Mouse (Mus musculus) small intestine, adult 2 months (tissue): ENCODE data around the gene Pnliprp2. TPM values are rescaled to one million over a fixed set of nuclear protein-coding genes. Genes with fewer than 3 reads are reported as not detected.
A peak's percentile ranks its signal among the peaks of the same experiment; 100 is the strongest.

ENCODE experiments used
- H3K27ac ChIP-seq: fragments of 200-500 bp; 2 replicates; pipeline ENCODE4 v1.5.1; 2012; ENCODE audit warnings: low read depth, low read length, control low read depth, inconsistent platforms; ENCODE audit not compliant: insufficient read depth
- H3K27me3 ChIP-seq: fragments of 200-500 bp; 2 replicates; pipeline ENCODE4 v1.6.1; 2012; ENCODE audit warnings: mild to moderate bottlenecking, moderate library complexity, low read length, inconsistent platforms; ENCODE audit not compliant: control insufficient read depth, insufficient read depth
- H3K36me3 ChIP-seq: fragments of 200-500 bp; 2 replicates; pipeline ENCODE4 v1.6.1; 2012; ENCODE audit warnings: mild to moderate bottlenecking, low read length, control low read depth, inconsistent platforms; ENCODE audit not compliant: control insufficient read depth, insufficient read depth
- H3K4me1 ChIP-seq: fragments of 200-500 bp; 2 replicates; pipeline ENCODE4 v1.6.1; 2012; ENCODE audit warnings: low read length, inconsistent platforms, mixed read lengths; ENCODE audit not compliant: control insufficient read depth, insufficient read depth, insufficient read length
- H3K4me3 ChIP-seq: fragments of 200-500 bp; 2 replicates; pipeline ENCODE4 v1.5.1; 2012; ENCODE audit warnings: low read depth, mild to moderate bottlenecking, control low read depth, inconsistent platforms, low read length, moderate library complexity
- CTCF ChIP-seq: fragments of 200-500 bp; IDR thresholded peaks from 2 replicates; pipeline ENCODE4 v1.5.1; 2012; ENCODE audit warnings: low read depth, mild to moderate bottlenecking, control low read depth, inconsistent platforms, low read length, moderate library complexity, mixed read lengths; ENCODE audit not compliant: insufficient replicate concordance, insufficient read length; ENCODE audit errors: extremely low read depth
- POLR2A ChIP-seq: fragments of 200-500 bp; IDR thresholded peaks from 2 replicates; pipeline ENCODE4 v1.6.1; 2012; ENCODE audit warnings: low read depth, mild to moderate bottlenecking, control low read depth, inconsistent platforms, low read length, moderate library complexity
- WGBS: fragments of 180-500 bp; shearing (Covaris S2); methylation state at CpG from one replicate; pipeline ENCODE4 v1.1.7; 2018; 5-methylcytosine and 5-hydroxymethylcytosine counted together
- polyA plus RNA-seq: library from polyadenylated mRNA; depleted of rRNA; stranded (reverse); fragments of >200 nt; gene quantifications from 2 replicates; pipeline ENCODE4 v1.2.3, GENCODE M21; 2012; rRNA removed

Gene Pnliprp2
- polyA plus RNA-seq = 81.3 and 223 TPM in 2 replicates

- no peaks in the 10 kb centered on the region for H3K36me3 ChIP-seq
- TF ChIP-seq CTCF (no peak), POLR2A (no peak)
- peaks cover 13% of the 10 kb centered on the region; the same call in 1 of the 2 replicates for H3K4me1 ChIP-seq
- peak within 1 kb of the TSS; percentile 50 for H3K4me3 ChIP-seq
- H3K27me3 ChIP-seq = no peaks in the 10 kb centered on the region
- H3K27ac ChIP-seq = peak within 1 kb of the TSS; percentile 96
- WGBS = 17% methylated on average over 9 of the region's 9 CpGs
Measured at GRCm38 (mm10) chr19:58759423-58759822, at the start of gene Pnliprp2. Pnliprp2 (plus strand) TSS chr19:58759719.

DNA sequence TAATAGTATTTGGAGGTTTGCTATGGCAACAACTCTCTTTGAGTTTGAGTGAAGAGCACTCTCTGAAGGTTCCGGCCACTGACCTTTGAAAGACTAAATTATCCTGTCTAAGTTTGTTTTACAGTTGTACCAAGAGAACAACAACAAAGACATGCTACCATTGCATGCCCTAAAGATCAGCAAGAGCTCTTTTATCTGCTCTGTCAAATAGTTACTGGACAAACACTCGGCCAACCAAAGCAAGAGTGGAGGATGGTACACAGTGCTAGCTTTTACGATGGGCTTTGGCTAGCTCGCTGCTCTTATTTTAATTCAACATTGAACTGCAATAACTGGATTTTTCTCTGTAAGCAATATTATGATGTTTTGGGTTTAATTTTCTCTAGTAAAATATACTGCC, 41.6 kb upstream of the Pnliprp2 start:
- Histone ChIP-seq H3K27me3 (no peaks in the 10 kb centered on the region), H3K4me1 (no peaks in the 10 kb centered on the region), H3K36me3 (no peaks in the 10 kb centered on the region), H3K4me3 (no peak overlapping the region), H3K27ac (no peak overlapping the region)
- WGBS = 88% methylated on average over 4 of the region's 4 CpGs
- TF ChIP-seq POLR2A (no peak), CTCF (no peak)

DNA sequence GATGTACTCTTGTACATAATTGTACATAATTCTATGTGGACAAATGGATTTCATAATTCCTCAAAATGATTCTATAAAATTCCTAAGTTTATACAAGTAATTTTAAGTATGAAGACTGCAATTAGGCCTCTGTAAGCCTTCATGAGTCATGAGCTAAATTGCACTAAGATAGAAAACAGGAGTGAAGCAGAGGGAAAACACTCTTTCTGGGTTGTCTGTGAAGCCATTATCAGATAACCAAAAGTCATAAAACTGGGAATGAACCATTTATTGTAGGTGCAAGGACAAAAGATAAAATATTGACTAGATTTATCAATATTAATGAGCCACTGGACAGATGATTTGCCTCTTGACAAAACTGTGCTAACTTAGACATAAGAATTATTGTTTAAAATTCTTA, 39.1 kb upstream of the Pnliprp2 start:
- H3K27me3 ChIP-seq = no peaks in the 10 kb centered on the region
- no peak for TF ChIP-seq CTCF
- TF ChIP-seq POLR2A = no peak
- H3K27ac ChIP-seq = no peak overlapping the region
- H3K4me1 ChIP-seq = no peaks in the 10 kb centered on the region
- H3K4me3 ChIP-seq = no peak overlapping the region
- H3K36me3 ChIP-seq = no peaks in the 10 kb centered on the region

DNA sequence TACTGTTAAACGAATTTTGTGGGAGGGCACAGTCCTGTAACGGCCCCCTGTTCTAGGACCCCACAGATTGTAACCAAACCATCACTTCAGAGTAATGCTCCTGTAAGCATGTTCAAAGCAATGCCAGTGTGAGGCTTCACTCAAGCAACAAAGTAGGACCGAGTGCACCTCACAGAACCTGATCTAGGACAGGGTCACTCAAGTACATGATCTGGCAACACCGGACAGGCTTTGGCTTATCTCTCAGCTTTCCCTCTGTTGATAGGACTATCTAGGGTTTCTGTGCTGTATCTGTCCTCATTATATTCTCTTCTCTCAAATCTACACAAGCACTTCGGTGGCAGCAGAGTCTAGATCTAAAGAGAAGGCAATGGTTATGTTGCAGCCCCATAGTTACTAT, 33.0 kb upstream of the Pnliprp2 start:
- Histone ChIP-seq H3K4me1 (peaks cover 12% of the 10 kb centered on the region), H3K27me3 (no peaks in the 10 kb centered on the region), H3K36me3 (no peaks in the 10 kb centered on the region), H3K27ac (no peak overlapping the region), H3K4me3 (no peak overlapping the region)
- whole genome bisulfite sequencing = 49% methylated on average over 5 of the region's 5 CpGs
- TF ChIP-seq POLR2A (no peak), CTCF (no peak)

DNA sequence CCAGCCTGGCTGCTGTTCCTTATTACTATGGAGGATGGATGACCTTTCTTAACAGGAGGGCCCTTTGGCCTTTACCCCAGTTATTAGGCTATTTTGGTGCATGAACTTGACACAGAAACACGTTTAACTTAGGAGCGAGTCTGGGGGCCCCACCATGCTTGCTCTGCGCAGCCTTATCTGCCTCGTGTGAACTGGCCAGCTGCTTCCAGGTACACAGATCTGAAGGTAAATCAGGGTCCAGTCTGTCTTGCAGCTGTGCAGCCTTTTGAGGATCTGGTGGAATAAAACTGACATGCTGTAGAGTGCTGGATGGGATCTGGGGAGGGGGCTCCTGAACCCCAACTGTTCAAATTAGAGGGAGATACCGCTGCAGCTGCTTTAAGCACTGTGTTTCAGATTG, 31.8 kb upstream of the Pnliprp2 start:
- WGBS = 40% methylated on average over 5 of the region's 5 CpGs
- Histone ChIP-seq H3K27me3 (no peaks in the 10 kb centered on the region), H3K27ac (no peak overlapping the region), H3K36me3 (no peaks in the 10 kb centered on the region), H3K4me3 (no peak overlapping the region), H3K4me1 (peaks cover 12% of the 10 kb centered on the region)
- TF ChIP-seq CTCF (no peak), POLR2A (no peak)

GRCm38 (mm10) chr19:58728445-58729031, 31.0 kb upstream of the Pnliprp2 start, which contains the start of gene Pnliprp1:
Pnliprp1 (plus strand) TSS chr19:58728887.
- H3K27me3 ChIP-seq = no peaks in the 10 kb centered on the region
- H3K4me3 ChIP-seq = no peak within 1 kb of the TSS
- 15% methylated on average over 5 of the region's 5 CpGs for WGBS
- no peak for TF ChIP-seq POLR2A
- TF ChIP-seq CTCF = no peak
- H3K36me3 ChIP-seq = no peaks in the 10 kb centered on the region
- no peak within 1 kb of the TSS for H3K27ac ChIP-seq
- peaks cover 18% of the 10 kb centered on the region for H3K4me1 ChIP-seq

- Histone ChIP-seq H3K36me3 (no peaks in the 10 kb centered on the region), H3K27ac (no peak overlapping the region), H3K4me3 (no peak overlapping the region), H3K27me3 (no peaks in the 10 kb centered on the region), H3K4me1 (peaks cover 8% of the 10 kb centered on the region)
- no peak for TF ChIP-seq POLR2A
- TF ChIP-seq CTCF = no peak
- WGBS = 49% methylated on average over 6 of the region's 6 CpGs
Measured at GRCm38 (mm10) chr19:58733216-58733615, 26.3 kb upstream of the Pnliprp2 start.
